Mouse (Mus musculus): ENCODE data around the gene Dnajc30. TPM values are rescaled to one million over a fixed set of nuclear protein-coding genes. Genes with fewer than 3 reads are reported as not detected.

Dnajc30 gene
- polyA plus RNA-seq, 1 experiment from 2014 or later = 35.9 TPM

GRCm38 (mm10) chr5:135070448-135070847 is 6.4 kb downstream of the Dnajc30 start:
- Histone ChIP-seq H3K27ac (ENCODE audit: low read depth, low read length) (no peak overlapping the region), H3K4me1 (replicated peaks; ENCODE audit: control insufficient read depth, insufficient read depth, low read length) (0 out of 2 replicates have a peak, but pooled peaks cover 2% of the 10 kb centered on the region)
- WGBS = 79% methylated on average over 3 of the region's 3 CpGs

GRCm38 (mm10) chr5:135072061-135072460 is 8.1 kb downstream of the Dnajc30 start:
- H3K4me1 ChIP-seq (replicated peaks; ENCODE audit: control insufficient read depth, insufficient read depth, low read length) = no peaks in the 10 kb centered on the region
- H3K4me2 ChIP-seq (replicated peaks; ENCODE audit: low read depth) = no peak overlapping the region
- H3K9ac ChIP-seq (ENCODE audit: low read depth, low read length) = no peak overlapping the region
- H3K9me3 ChIP-seq (ENCODE audit: control insufficient read depth) = no peaks in the 10 kb centered on the region
- H3K27me3 ChIP-seq (replicated peaks; ENCODE audit: control insufficient read depth, insufficient read depth, low read length) = no peaks in the 10 kb centered on the region
- 96% methylated on average over 2 of the region's 2 CpGs for WGBS
- no peak for ATAC-seq
- no peak overlapping the region for H3K4me3 ChIP-seq (ENCODE audit: low read depth, low read length)
- H3K27ac ChIP-seq (ENCODE audit: low read depth, low read length) = no peak overlapping the region
- H3K36me3 ChIP-seq (ENCODE audit: control insufficient read depth, insufficient read depth) = peaks cover 4% of the 10 kb centered on the region; the same call in 1 of the 2 replicates
- no peak for TF ChIP-seq CTCF (IDR thresholded peaks at IDR 0.05; ENCODE audit: low read depth)

More at GRCm38 (mm10) chr5:135070448-135070847, 6.4 kb downstream of the Dnajc30 start:
- Histone ChIP-seq H3K9ac (ENCODE audit: low read depth, low read length) (no peak overlapping the region), H3K9me3 (ENCODE audit: control insufficient read depth) (no peaks in the 10 kb centered on the region), H3K4me3 (ENCODE audit: low read depth, low read length) (no peak overlapping the region), H3K27me3 (replicated peaks; ENCODE audit: control insufficient read depth, insufficient read depth, low read length) (no peaks in the 10 kb centered on the region), H3K36me3 (ENCODE audit: control insufficient read depth, insufficient read depth) (peaks cover 6% of the 10 kb centered on the region; the same call in 1 of the 2 replicates), H3K4me2 (replicated peaks; ENCODE audit: low read depth) (no peak overlapping the region)
- no peak for TF ChIP-seq CTCF (IDR thresholded peaks at IDR 0.05; ENCODE audit: low read depth)
- no peak for ATAC-seq

GRCm38 (mm10) chr5:135072720-135073119 is 8.7 kb downstream of the Dnajc30 start:
- no peak overlapping the region for H3K27ac ChIP-seq (ENCODE audit: low read depth, low read length)
- no peaks in the 10 kb centered on the region for H3K9me3 ChIP-seq (ENCODE audit: control insufficient read depth)
- no peaks in the 10 kb centered on the region for H3K36me3 ChIP-seq (ENCODE audit: control insufficient read depth, insufficient read depth)
- ATAC-seq = no peak
- no peak overlapping the region for H3K9ac ChIP-seq (ENCODE audit: low read depth, low read length)
- TF ChIP-seq CTCF (IDR thresholded peaks at IDR 0.05; ENCODE audit: low read depth) = no peak
- no peaks in the 10 kb centered on the region for H3K4me1 ChIP-seq (replicated peaks; ENCODE audit: control insufficient read depth, insufficient read depth, low read length)
- whole genome bisulfite sequencing = 72% methylated on average over 6 of the region's 6 CpGs
- no peaks in the 10 kb centered on the region for H3K27me3 ChIP-seq (replicated peaks; ENCODE audit: control insufficient read depth, insufficient read depth, low read length)
- no peak overlapping the region for H3K4me3 ChIP-seq (ENCODE audit: low read depth, low read length)
- no peak overlapping the region for H3K4me2 ChIP-seq (replicated peaks; ENCODE audit: low read depth)

- WGBS = 46% methylated on average over 25 of the region's 26 CpGs
- no peak overlapping the region for H3K9ac ChIP-seq (ENCODE audit: low read depth, low read length)
- H3K27me3 ChIP-seq (replicated peaks; ENCODE audit: control insufficient read depth, insufficient read depth, low read length) = no peaks in the 10 kb centered on the region
- H3K4me3 ChIP-seq (ENCODE audit: low read depth, low read length) = no peak overlapping the region
- no peak for TF ChIP-seq CTCF (IDR thresholded peaks at IDR 0.05; ENCODE audit: low read depth)
- H3K36me3 ChIP-seq (ENCODE audit: control insufficient read depth, insufficient read depth) = no peaks in the 10 kb centered on the region
- H3K27ac ChIP-seq (ENCODE audit: low read depth, low read length) = no peak overlapping the region
- ATAC-seq = no peak
- no peaks in the 10 kb centered on the region for H3K9me3 ChIP-seq (ENCODE audit: control insufficient read depth)
- H3K4me1 ChIP-seq (replicated peaks; ENCODE audit: control insufficient read depth, insufficient read depth, low read length) = no peaks in the 10 kb centered on the region
- H3K4me2 ChIP-seq (replicated peaks; ENCODE audit: low read depth) = no peak overlapping the region
These were observed 9.5 kb downstream of the Dnajc30 start for GRCm38 (mm10) chr5:135073349-135074150.

- peak; percentile 49 for TF ChIP-seq CTCF (IDR thresholded peaks at IDR 0.05; ENCODE audit: low read depth)
- ATAC-seq = no peak
- H3K36me3 ChIP-seq (ENCODE audit: control insufficient read depth, insufficient read depth) = no peaks in the 10 kb centered on the region
- H3K4me1 ChIP-seq (replicated peaks; ENCODE audit: control insufficient read depth, insufficient read depth, low read length) = no peaks in the 10 kb centered on the region
- H3K9me3 ChIP-seq (ENCODE audit: control insufficient read depth) = no peaks in the 10 kb centered on the region
- no peak overlapping the region for H3K27ac ChIP-seq (ENCODE audit: low read depth, low read length)
- H3K27me3 ChIP-seq (replicated peaks; ENCODE audit: control insufficient read depth, insufficient read depth, low read length) = no peaks in the 10 kb centered on the region
- H3K4me2 ChIP-seq (replicated peaks; ENCODE audit: low read depth) = no peak overlapping the region
- no peak overlapping the region for H3K9ac ChIP-seq (ENCODE audit: low read depth, low read length)
- 67% methylated on average over 4 of the region's 4 CpGs for WGBS
- H3K4me3 ChIP-seq (ENCODE audit: low read depth, low read length) = no peak overlapping the region
These were observed 11.7 kb downstream of the Dnajc30 start for GRCm38 (mm10) chr5:135075655-135076054.

GRCm38 (mm10) chr5:135076368-135076767 is 12.4 kb downstream of the Dnajc30 start:
- 74% methylated on average over 14 of the region's 14 CpGs for WGBS
- Histone ChIP-seq H3K27me3 (replicated peaks; ENCODE audit: control insufficient read depth, insufficient read depth, low read length) (no peaks in the 10 kb centered on the region), H3K9me3 (ENCODE audit: control insufficient read depth) (no peaks in the 10 kb centered on the region), H3K27ac (ENCODE audit: low read depth, low read length) (no peak overlapping the region), H3K4me1 (replicated peaks; ENCODE audit: control insufficient read depth, insufficient read depth, low read length) (no peaks in the 10 kb centered on the region), H3K36me3 (ENCODE audit: control insufficient read depth, insufficient read depth) (no peaks in the 10 kb centered on the region), H3K4me3 (ENCODE audit: low read depth, low read length) (no peak overlapping the region), H3K4me2 (replicated peaks; ENCODE audit: low read depth) (no peak overlapping the region; the same call in 1 of the 2 replicates), H3K9ac (ENCODE audit: low read depth, low read length) (no peak overlapping the region)
- no peak for TF ChIP-seq CTCF (IDR thresholded peaks at IDR 0.05; ENCODE audit: low read depth)
- no peak for ATAC-seq
